Mouse (Mus musculus) testis, postnatal 14 days (tissue): ENCODE data around the gene Mmp24.

Experiments used
- DNase-seq: peaks from one replicate; pipeline ENCODE4 v3.0.0; 2021; ENCODE audit warnings: low spot score

Mmp24 gene

DNA sequence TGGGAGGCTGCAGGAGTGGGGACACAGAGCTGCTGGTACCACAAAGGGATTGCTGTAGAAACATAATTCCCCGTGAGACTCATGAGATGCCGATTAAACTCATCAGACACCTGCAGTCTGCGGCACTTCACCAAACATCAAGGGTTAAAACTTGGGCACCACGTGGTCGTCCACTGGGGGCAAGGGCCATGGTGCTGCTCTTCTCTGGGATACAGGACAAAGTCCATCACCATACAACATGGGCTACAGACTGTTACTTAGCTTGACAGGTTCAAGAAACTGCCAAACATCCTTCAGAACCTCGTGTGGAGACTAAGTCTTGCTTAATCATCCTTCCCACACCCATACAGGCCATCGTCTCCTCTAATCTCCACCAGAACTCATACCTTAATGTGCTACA lies 85.0 kb downstream of the Mmp24 start:
- no peak for DNase-seq

GRCm38 (mm10) chr2:155861581-155861980 lies 86.4 kb downstream of the Mmp24 start:
- DNase-seq, result no peak

- no peak for DNase-seq
Measured at GRCm38 (mm10) chr2:155862573-155863300, 87.6 kb downstream of the Mmp24 start.

GRCm38 (mm10) chr2:155863301-155863867 lies 88.2 kb downstream of the Mmp24 start:
- DNase-seq, result no peak
